Mouse (Mus musculus) G1E (cell line): ENCODE data around the gene Hspa2. TPM values are rescaled to one million over a fixed set of nuclear protein-coding genes. Genes with fewer than 3 reads are reported as not detected.

Experiments used
- ATAC-seq: 2 replicates; pipeline ENCODE4 v1.8.0; 2016; ENCODE audit warnings: mild to moderate bottlenecking; ENCODE audit not compliant: insufficient number of reproducible peaks, poor library complexity, low FRiP score, severe bottlenecking; ENCODE audit errors: extremely low read depth
- DNase-seq: peaks from one replicate; pipeline ENCODE4 v3.0.0; 2012; ENCODE audit warnings: low spot score
- H3K27me3 ChIP-seq: 2 replicates; pipeline ENCODE4 v1.6.1; 2012; ENCODE audit warnings: mild to moderate bottlenecking, low read length, inconsistent platforms; ENCODE audit not compliant: insufficient read depth
- H3K36me3 ChIP-seq: replicated peaks from 2 replicates; pipeline ENCODE3; 2012; ENCODE audit warnings: mild to moderate bottlenecking, inconsistent platforms
- H3K4me1 ChIP-seq: 2 replicates; pipeline ENCODE4 v1.6.1; 2012; ENCODE audit warnings: low read depth, low read length, inconsistent platforms, mixed read lengths; ENCODE audit not compliant: insufficient read depth
- H3K4me3 ChIP-seq: 2 replicates; pipeline ENCODE4 v1.5.1; 2012; ENCODE audit warnings: low read depth, mild to moderate bottlenecking, inconsistent platforms, low read length, moderate library complexity, mixed read lengths
- H3K9me3 ChIP-seq: replicated peaks from 2 replicates; pipeline ENCODE4 v1.6.1; 2012; ENCODE audit warnings: inconsistent platforms
- CTCF ChIP-seq: IDR thresholded peaks from 2 replicates; pipeline ENCODE4 v1.5.1; 2012; ENCODE audit warnings: low read depth, low read length, inconsistent platforms, mixed read lengths
- GATA1 ChIP-seq: IDR thresholded peaks from 2 replicates; pipeline ENCODE4 v1.6.1; 2012; ENCODE audit warnings: borderline replicate concordance, low read length, inconsistent platforms, mixed read lengths
- GATA2 ChIP-seq: IDR thresholded peaks from 2 replicates; pipeline ENCODE4 v1.6.1; 2012; ENCODE audit warnings: low read depth, low read length, inconsistent platforms, borderline replicate concordance
- POLR2AphosphoS5 ChIP-seq: IDR thresholded peaks from 2 replicates; pipeline ENCODE4 v1.6.1; 2012; ENCODE audit warnings: low read depth, low read length, inconsistent platforms; ENCODE audit not compliant: insufficient replicate concordance
- TAL1 ChIP-seq: conservative IDR thresholded peaks from 2 replicates; pipeline ENCODE4 v1.6.1; 2012; ENCODE audit warnings: low read depth, low read length, inconsistent platforms, mixed read lengths
- polyA plus RNA-seq: library from polyadenylated mRNA; stranded (reverse); fragments of >175 nt; gene quantifications from 2 replicates; pipeline ENCODE4 v1.2.3, GENCODE M21; 2012
- total RNA-seq, 2 experiments: library from RNA; stranded (forward) in 1 of 2; stranded (reverse) in 1 of 2; fragments of 200-1000 nt in 1 of 2; fragments of >200 nt in 1 of 2; fragmentation: Nextera tagmentation in 1 of 2; gene quantifications; 2 replicates each; pipeline ENCODE4 v1.2.3; 2014 to 2017

Hspa2 gene
- total and polyA plus RNA-seq, 3 experiments, result 7.3 to 12.0 (median 11.3) TPM

DNA sequence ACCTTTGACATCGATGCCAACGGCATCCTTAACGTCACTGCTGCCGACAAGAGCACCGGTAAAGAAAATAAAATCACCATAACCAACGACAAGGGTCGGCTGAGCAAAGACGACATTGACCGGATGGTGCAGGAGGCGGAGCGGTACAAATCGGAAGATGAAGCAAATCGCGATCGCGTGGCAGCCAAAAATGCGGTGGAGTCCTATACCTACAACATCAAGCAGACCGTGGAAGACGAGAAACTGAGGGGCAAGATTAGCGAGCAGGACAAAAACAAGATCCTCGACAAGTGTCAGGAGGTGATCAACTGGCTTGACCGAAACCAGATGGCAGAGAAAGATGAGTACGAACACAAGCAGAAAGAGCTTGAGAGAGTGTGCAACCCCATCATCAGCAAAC lies 2.0 kb downstream of the Hspa2 start:
- peak overlapping the region; percentile 82; the same call in 1 of the 2 replicates for H3K4me3 ChIP-seq
- DNase-seq, result no peak
- H3K36me3 ChIP-seq, result peaks cover 14% of the 10 kb centered on the region
- no peak for TF ChIP-seq CTCF
- no peak for TF ChIP-seq GATA2
- no peak for TF ChIP-seq TAL1
- TF ChIP-seq GATA1, result no peak
- TF ChIP-seq POLR2AphosphoS5, result no peak
- ATAC-seq, result no peak
- H3K4me1 ChIP-seq, result peaks cover 30% of the 10 kb centered on the region
- H3K27me3 ChIP-seq, result peaks cover 19% of the 10 kb centered on the region; the same call in 1 of the 2 replicates
- peaks cover 20% of the 10 kb centered on the region for H3K9me3 ChIP-seq

DNA sequence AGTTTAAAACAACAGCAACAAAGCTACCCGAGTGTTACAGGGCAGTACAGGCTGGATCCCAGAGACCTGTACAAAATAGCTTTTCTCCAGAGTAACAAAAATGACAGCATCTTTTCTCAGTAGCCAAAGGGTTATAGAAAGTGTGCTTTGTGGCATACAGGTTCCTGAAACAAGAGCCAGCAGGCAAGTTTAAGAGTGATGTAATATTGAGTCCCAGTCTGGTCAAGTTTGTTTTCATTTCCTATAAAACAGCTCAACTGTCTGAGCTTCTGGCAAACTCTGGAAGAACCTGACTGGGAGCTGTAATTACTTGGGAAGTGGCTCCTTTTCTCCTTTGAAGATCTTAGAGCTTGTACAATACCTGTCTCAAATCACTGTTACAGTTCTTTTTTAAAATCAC lies 3.2 kb downstream of the Hspa2 start:
- DNase-seq (no peak), ATAC-seq (no peak)
- Histone ChIP-seq H3K27me3 (peaks cover 19% of the 10 kb centered on the region; the same call in 1 of the 2 replicates), H3K36me3 (peaks cover 14% of the 10 kb centered on the region), H3K9me3 (peaks cover 20% of the 10 kb centered on the region), H3K4me1 (peaks cover 24% of the 10 kb centered on the region), H3K4me3 (no peak overlapping the region)
- TF ChIP-seq GATA2 (no peak), POLR2AphosphoS5 (no peak), CTCF (no peak), TAL1 (no peak), GATA1 (no peak)

DNA sequence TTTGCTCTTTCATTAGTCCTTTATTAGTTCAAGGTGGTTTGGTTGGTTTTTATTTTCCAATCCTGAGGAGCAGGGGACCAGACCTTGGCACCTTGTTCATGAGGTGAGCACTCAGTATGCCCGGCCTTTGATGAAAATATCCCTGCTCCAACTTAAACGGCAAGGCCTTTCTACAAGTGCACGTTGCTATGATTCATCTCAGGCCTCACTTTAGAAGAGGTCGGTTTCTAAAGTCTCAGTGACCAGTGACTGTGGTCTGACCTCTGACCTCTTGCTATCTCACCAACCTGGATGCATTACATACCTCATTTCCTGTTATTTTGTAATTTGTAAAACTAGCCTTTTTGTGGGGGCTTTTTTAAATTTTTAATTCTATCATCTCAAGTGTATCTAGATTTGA lies 5.2 kb downstream of the Hspa2 start:
- H3K9me3 ChIP-seq, result peaks cover 20% of the 10 kb centered on the region
- TF ChIP-seq TAL1 (no peak), GATA2 (no peak), POLR2AphosphoS5 (no peak), CTCF (no peak), GATA1 (no peak)
- H3K36me3 ChIP-seq, result peaks cover 14% of the 10 kb centered on the region
- DNase-seq (no peak), ATAC-seq (no peak)
- peaks cover 13% of the 10 kb centered on the region for H3K4me1 ChIP-seq
- H3K4me3 ChIP-seq, result no peak overlapping the region
- H3K27me3 ChIP-seq, result peaks cover 19% of the 10 kb centered on the region; the same call in 1 of the 2 replicates

DNA sequence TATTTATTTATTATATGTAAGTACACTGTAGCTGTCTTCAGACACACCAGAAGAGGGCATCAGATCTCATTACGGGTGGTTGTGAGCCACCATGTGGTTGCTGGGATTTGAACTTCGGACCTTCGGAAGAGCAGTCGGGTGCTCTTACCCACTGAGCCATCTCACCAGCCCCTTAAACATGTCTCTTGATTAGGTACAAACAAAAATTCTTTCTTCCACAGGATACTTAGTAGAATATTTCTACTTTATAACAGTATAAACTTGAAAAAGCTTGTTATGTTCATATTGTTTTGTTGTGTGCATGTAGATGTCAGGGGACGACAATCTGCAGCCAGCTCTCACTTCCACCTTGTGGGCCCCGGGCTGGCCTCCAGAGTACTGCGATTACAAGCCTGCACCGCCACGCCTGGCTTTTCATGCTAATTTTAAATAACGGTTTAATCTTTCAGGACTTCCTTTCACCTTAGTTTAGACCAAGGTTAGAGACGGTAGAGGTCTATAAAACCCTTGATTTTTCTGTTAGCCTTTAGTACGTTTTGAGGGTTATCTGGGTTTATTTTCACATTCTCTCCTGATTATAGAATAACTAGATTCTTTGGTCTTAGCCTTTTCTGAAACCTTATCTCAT lies 11.5 kb downstream of the Hspa2 start:
- no peak for DNase-seq
- peaks cover 11% of the 10 kb centered on the region for H3K9me3 ChIP-seq
- peaks cover 3% of the 10 kb centered on the region; the same call in 1 of the 2 replicates for H3K4me1 ChIP-seq
- TF ChIP-seq GATA1 (no peak), GATA2 (no peak), POLR2AphosphoS5 (no peak), TAL1 (no peak), CTCF (no peak)
- peaks cover 17% of the 10 kb centered on the region for H3K27me3 ChIP-seq
- ATAC-seq, result no peak
- H3K4me3 ChIP-seq, result no peak overlapping the region
- H3K36me3 ChIP-seq, result no peaks in the 10 kb centered on the region

DNA sequence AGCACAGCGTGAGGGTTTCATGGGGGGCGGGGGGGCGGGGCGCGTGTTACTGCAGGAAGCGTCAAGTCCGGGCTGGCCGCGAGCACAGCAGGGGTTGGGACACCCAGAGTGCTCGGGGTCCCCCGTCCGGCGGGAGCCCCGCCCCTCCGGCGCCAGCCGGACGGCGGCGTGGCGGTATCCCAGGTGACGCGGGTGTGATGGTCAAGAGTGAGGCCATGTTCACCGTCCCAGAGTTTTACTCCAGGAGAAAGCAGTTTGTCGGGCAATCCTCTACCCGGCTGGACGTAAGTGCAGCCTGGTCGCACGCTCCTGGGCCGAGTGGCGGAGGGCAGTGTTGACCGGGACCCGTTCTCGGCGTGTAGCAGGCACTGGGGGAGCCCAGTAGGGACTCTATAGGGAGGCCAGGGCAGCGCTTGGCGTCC lies 13.5 kb downstream of the Hspa2 start, which contains the start of gene Ppp1r36:
Gene Ppp1r36, plus strand, starts transcription at position 106 of the 422 bp plus-strand sequence.
- Histone ChIP-seq H3K9me3 (peaks cover 11% of the 10 kb centered on the region), H3K27me3 (peaks cover 17% of the 10 kb centered on the region), H3K36me3 (no peaks in the 10 kb centered on the region), H3K4me3 (no peak within 1 kb of the TSS), H3K4me1 (peaks cover 3% of the 10 kb centered on the region; the same call in 1 of the 2 replicates)
- DNase-seq, result no peak
- ATAC-seq, result no peak
- TF ChIP-seq TAL1, result no peak
- TF ChIP-seq GATA1, result no peak
- no peak for TF ChIP-seq CTCF
- TF ChIP-seq GATA2, result no peak
- TF ChIP-seq POLR2AphosphoS5, result no peak

DNA sequence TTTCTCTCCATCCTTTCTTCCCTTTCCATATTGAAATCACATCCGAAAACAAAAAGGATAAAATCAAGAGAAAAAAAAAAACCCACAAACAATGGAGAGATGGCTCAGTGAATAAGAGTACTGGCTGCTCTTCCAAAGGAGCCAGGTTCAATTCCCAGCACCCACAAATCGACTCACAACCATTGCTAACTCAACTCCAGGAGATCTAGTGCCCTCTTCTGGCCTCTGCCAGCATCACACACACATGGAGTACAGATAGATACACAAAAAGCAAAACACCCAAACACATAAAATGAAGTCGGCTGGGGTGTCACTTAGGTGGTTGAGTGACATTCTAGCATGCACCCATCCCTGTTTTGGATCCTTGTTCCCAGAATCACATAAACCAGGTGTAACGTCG lies 14.4 kb downstream of the Hspa2 start:
- H3K4me3 ChIP-seq, result no peak overlapping the region
- ATAC-seq (no peak), DNase-seq (no peak)
- peaks cover 17% of the 10 kb centered on the region for H3K27me3 ChIP-seq
- peaks cover 11% of the 10 kb centered on the region for H3K9me3 ChIP-seq
- TF ChIP-seq CTCF, result no peak
- TF ChIP-seq GATA1, result no peak
- no peak for TF ChIP-seq TAL1
- no peak for TF ChIP-seq POLR2AphosphoS5
- no peak for TF ChIP-seq GATA2
- peaks cover 3% of the 10 kb centered on the region; the same call in 1 of the 2 replicates for H3K4me1 ChIP-seq
- H3K36me3 ChIP-seq, result no peaks in the 10 kb centered on the region

DNA sequence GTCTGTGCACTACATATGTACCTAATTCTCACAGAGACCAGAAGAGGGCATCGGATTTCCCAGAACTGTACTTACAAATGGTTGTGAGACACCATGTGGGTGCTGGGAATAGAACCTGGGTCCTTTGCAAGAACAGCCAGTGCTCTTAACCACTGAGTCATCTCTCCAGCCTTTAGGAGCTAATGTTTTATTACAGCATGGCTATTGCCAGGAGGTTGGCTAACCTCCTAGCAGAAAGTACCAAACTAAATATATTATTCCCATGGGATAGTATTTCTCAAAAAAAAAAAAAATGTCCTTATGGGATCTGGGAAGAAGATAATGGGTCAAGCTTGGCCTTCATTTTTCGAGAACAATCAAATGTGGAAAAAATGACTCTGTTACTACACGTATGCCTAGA lies 21.3 kb downstream of the Hspa2 start:
- ATAC-seq, result no peak
- H3K4me3 ChIP-seq, result no peak overlapping the region
- H3K36me3 ChIP-seq, result no peaks in the 10 kb centered on the region
- H3K9me3 ChIP-seq, result no peaks in the 10 kb centered on the region
- DNase-seq, result no peak
- H3K27me3 ChIP-seq, result peaks cover 27% of the 10 kb centered on the region
- TF ChIP-seq GATA1 (no peak), CTCF (no peak), GATA2 (no peak), POLR2AphosphoS5 (no peak), TAL1 (no peak)
- no peaks in the 10 kb centered on the region for H3K4me1 ChIP-seq
